Mouse (Mus musculus): Measurements from ENCODE around the gene 2410131K14Rik. TPM values are rescaled to one million over a fixed set of nuclear protein-coding genes. Genes with fewer than 3 reads are reported as not detected.

Gene 2410131K14Rik
- total and polyA plus RNA-seq, 3 experiments = 7.8 to 9.8 (median 9.2) TPM

GRCm38 (mm10) chr5:118260055-118260454, 15.0 kb downstream of the 2410131K14Rik start:
- TF ChIP-seq POLR2A (IDR thresholded peaks at IDR 0.05; ENCODE audit: low read depth, low read length) = no peak
- TF ChIP-seq HCFC1 (IDR thresholded peaks at IDR 0.05; ENCODE audit: low read depth, low read length) = no peak
- TF ChIP-seq E2F4 (IDR thresholded peaks at IDR 0.05; ENCODE audit: insufficient replicate concordance, low read depth, low read length) = no peak
- no peak for TF ChIP-seq RAD21 (IDR thresholded peaks at IDR 0.05; ENCODE audit: low read depth, low read length)
- TF ChIP-seq TBP (conservative IDR thresholded peaks at IDR 0.05; ENCODE audit: low read depth, low read length) = no peak
- no peak for TF ChIP-seq GABPA (IDR thresholded peaks at IDR 0.05; ENCODE audit: insufficient replicate concordance, low read depth, low read length)
- TF ChIP-seq USF2 (conservative IDR thresholded peaks at IDR 0.05; ENCODE audit: low read depth, low read length) = no peak
- TF ChIP-seq CTCF (conservative IDR thresholded peaks at IDR 0.05 in 1 of 2, IDR thresholded peaks at IDR 0.05 in 1 of 2; ENCODE audit: low read depth in 2 of 2, low read length in 2 of 2) = no peak
- no peak for TF ChIP-seq MEF2A (IDR thresholded peaks at IDR 0.05; ENCODE audit: borderline replicate concordance, low read depth, low read length)
- TF ChIP-seq NELFE (IDR thresholded peaks at IDR 0.05; ENCODE audit: low read depth, low read length) = no peak
- TF ChIP-seq UBTF (IDR thresholded peaks at IDR 0.05; ENCODE audit: low read depth, low read length) = no peak
- no peak for TF ChIP-seq MXI1 (IDR thresholded peaks at IDR 0.05; ENCODE audit: low read depth, low read length)
- H3K9me3 ChIP-seq (replicated peaks; ENCODE audit: low read length) = no peaks in the 10 kb centered on the region
- no peaks in the 10 kb centered on the region for H3K27me3 ChIP-seq (replicated peaks)
- H3K27ac ChIP-seq (ENCODE audit: insufficient read depth, low read depth) = no peak overlapping the region
- no peak overlapping the region for H3K9ac ChIP-seq (ENCODE audit: insufficient read depth, low read depth)
- in situ Hi-C loops (cut with MboI; ENCODE audit: low pct_ligation_motif_present, low pct_unique_long_range_greater_than_20kb, low sequenced_read_pairs) (loop anchor here (10.0 kb wide), 1 partner anchor 475 kb away; no protein-coding TSS in a partner anchor), dilution Hi-C loops (cut with MboI; ENCODE audit: extremely low pct_ligation_motif_present, extremely low pct_unique_long_range_greater_than_20kb, low sequenced_read_pairs) (no loop called here)
- DNase-seq (ENCODE audit: extremely low read depth) = no peak
- peaks cover 70 to 92% of the 10 kb centered on the region in 2 experiments for H3K36me3 ChIP-seq (replicated peaks in 1 of 2; ENCODE audit: control insufficient read depth in 1 of 2, insufficient read depth in 1 of 2, low read length in 1 of 2)
- no peak overlapping the region for H3K4me3 ChIP-seq (replicated peaks in 1 of 3; ENCODE audit: low read depth in 2 of 3, low read length in 2 of 3, poor library complexity in 1 of 3)
- H3K4me1 ChIP-seq (ENCODE audit: control insufficient read depth in 1 of 2, insufficient read depth in 2 of 2) = peaks cover 7 to 9% of the 10 kb centered on the region in 2 experiments
- no peaks in the 10 kb centered on the region for H3K79me2 ChIP-seq (replicated peaks; ENCODE audit: control insufficient read depth, extremely low read depth, insufficient read depth, poor library complexity, severe bottlenecking)
- no peak overlapping the region for H3K4me2 ChIP-seq (ENCODE audit: insufficient read depth, low read depth, poor library complexity, severe bottlenecking)

- Histone ChIP-seq H3K9ac (ENCODE audit: insufficient read depth, low read depth) (no peak overlapping the region), H3K79me2 (replicated peaks; ENCODE audit: control insufficient read depth, extremely low read depth, insufficient read depth, poor library complexity, severe bottlenecking) (no peaks in the 10 kb centered on the region), H3K4me1 (ENCODE audit: control insufficient read depth in 1 of 2, insufficient read depth in 2 of 2) (peaks cover 7 to 9% of the 10 kb centered on the region in 2 experiments), H3K36me3 (replicated peaks in 1 of 2; ENCODE audit: control insufficient read depth in 1 of 2, insufficient read depth in 1 of 2, low read length in 1 of 2) (peaks cover 69 to 93% of the 10 kb centered on the region in 2 experiments), H3K27me3 (replicated peaks) (no peaks in the 10 kb centered on the region), H3K27ac (ENCODE audit: insufficient read depth, low read depth) (no peak overlapping the region), H3K4me3 (replicated peaks in 1 of 3; ENCODE audit: low read depth in 2 of 3, low read length in 2 of 3, poor library complexity in 1 of 3) (no peak overlapping the region), H3K9me3 (replicated peaks; ENCODE audit: low read length) (no peaks in the 10 kb centered on the region), H3K4me2 (ENCODE audit: insufficient read depth, low read depth, poor library complexity, severe bottlenecking) (no peak overlapping the region)
- DNase-seq (ENCODE audit: extremely low read depth) = no peak
- TF ChIP-seq E2F4 (IDR thresholded peaks at IDR 0.05; ENCODE audit: insufficient replicate concordance, low read depth, low read length) = no peak
- no peak for TF ChIP-seq NELFE (IDR thresholded peaks at IDR 0.05; ENCODE audit: low read depth, low read length)
- TF ChIP-seq TBP (conservative IDR thresholded peaks at IDR 0.05; ENCODE audit: low read depth, low read length) = no peak
- no peak for TF ChIP-seq MAFK (IDR thresholded peaks at IDR 0.05; ENCODE audit: insufficient replicate concordance, low read length)
- no peak for TF ChIP-seq SIN3A (IDR thresholded peaks at IDR 0.05; ENCODE audit: low read length)
- dilution Hi-C loops (cut with MboI; ENCODE audit: extremely low pct_ligation_motif_present, extremely low pct_unique_long_range_greater_than_20kb, low sequenced_read_pairs) (no loop called here), in situ Hi-C loops (cut with MboI; ENCODE audit: low pct_ligation_motif_present, low pct_unique_long_range_greater_than_20kb, low sequenced_read_pairs) (loop anchor here (10.0 kb wide), 1 partner anchor 474 kb away; no protein-coding TSS in a partner anchor)
Observed at GRCm38 (mm10) chr5:118260642-118261041, 15.6 kb downstream of the 2410131K14Rik start.

Data from CH12.LX (cell line).